Mouse (Mus musculus) layer of hippocampus, adult 18-20 months (tissue): ENCODE results near the gene Atp5g2. TPM values are rescaled to one million over a fixed set of nuclear protein-coding genes. Genes with fewer than 3 reads are reported as not detected.

Experiments used
- microRNA-seq, 2 experiments: library from miRNA; unstranded; fragments of <30 nt; microRNA quantifications; one replicate each; pipeline ENCODE4 v1.2.0; 2021
- total RNA-seq, 2 experiments: library from RNA; stranded (reverse); gene quantifications; 2 replicates each; pipeline ENCODE4 v1.2.3; 2021

Atp5g2 gene
- total RNA-seq, 2 experiments from 2014 or later = 14.5 to 15.6 TPM

Small RNA genes within 50 kb of the gene (microRNA-seq; reads per million reads assigned to microRNA genes)
- gene Mir688 = 0.20 to 0.25 reads per million in 2 experiments

Other genes with a start within 250 kb of the Atp5g2 start
- gene Amhr2, start 227.0 kb downstream of the Atp5g2 start, total RNA-seq = 1 to 10 TPM; 1.0 to 1.8 TPM
- gene Prr13, start 213.3 kb downstream of the Atp5g2 start, total RNA-seq = 10 to 100 TPM; 45.0 to 49.1 TPM
- gene Pcbp2, start 201.8 kb downstream of the Atp5g2 start, total RNA-seq = 100 to 1,000 TPM; 495 to 508 TPM
- gene Gm10337, start 168.6 kb downstream of the Atp5g2 start, total RNA-seq = not detected
- 10 to 100 TPM; 88.1 to 90.2 TPM for gene Map3k12, start 155.3 kb downstream of the Atp5g2 start, total RNA-seq
- gene Tarbp2, start 154.2 kb downstream of the Atp5g2 start, total RNA-seq = 10 to 100 TPM; 27.6 to 27.7 TPM
- 1 to 10 TPM; 2.4 to 2.6 TPM for gene Npff, start 147.4 kb downstream of the Atp5g2 start, total RNA-seq
- 1 to 10 TPM in 1 of 2 experiments, not detected in 1; 1.6 TPM for gene Gm28047, start 47.3 kb downstream of the Atp5g2 start, total RNA-seq
- gene Atf7, start 46.9 kb downstream of the Atp5g2 start, total RNA-seq = 10 to 100 TPM; 35.7 to 42.6 TPM
- 10 to 100 TPM; 86.9 to 92.4 TPM for gene Calcoco1, start 49.8 kb upstream of the Atp5g2 start, total RNA-seq
- gene Hoxc13, start 248.8 kb upstream of the Atp5g2 start, total RNA-seq = not detected